Mouse (Mus musculus) liver, adult 2 months (tissue): ENCODE results near the gene Srbd1. TPM values are rescaled to one million over a fixed set of nuclear protein-coding genes. Genes with fewer than 3 reads are reported as not detected.

ENCODE experiments used
- DNase-seq: peaks from one replicate; pipeline ENCODE4 v3.0.0-alpha.2; 2011; ENCODE audit warnings: low read depth, low spot score; ENCODE audit errors: extremely low read depth
- H3K27ac ChIP-seq: fragments of 200-500 bp; replicated peaks from 2 replicates; pipeline ENCODE4 v1.5.1; 2012; ENCODE audit warnings: low read depth, mild to moderate bottlenecking, control low read depth, inconsistent platforms, low read length; ENCODE audit not compliant: insufficient read depth
- H3K27me3 ChIP-seq: fragments of 200-500 bp; 2 replicates; pipeline ENCODE4 v1.6.1; 2012; ENCODE audit warnings: mild to moderate bottlenecking, moderate library complexity, low read length, inconsistent platforms; ENCODE audit not compliant: control insufficient read depth, insufficient read depth
- H3K36me3 ChIP-seq: fragments of 200-500 bp; 2 replicates; pipeline ENCODE4 v1.6.1; 2012; ENCODE audit warnings: low read length, inconsistent platforms; ENCODE audit not compliant: control insufficient read depth, insufficient read depth
- H3K4me1 ChIP-seq: fragments of 200-500 bp; 2 replicates; pipeline ENCODE4 v1.6.1; 2011; ENCODE audit warnings: low read length; ENCODE audit not compliant: control insufficient read depth, insufficient read depth
- H3K4me3 ChIP-seq: fragments of 200-500 bp; 2 replicates; pipeline ENCODE4 v1.5.1; 2011; ENCODE audit warnings: low read depth, mild to moderate bottlenecking, control low read depth, low read length, moderate library complexity; ENCODE audit not compliant: insufficient read depth
- H3K79me2 ChIP-seq: fragments of 200-500 bp; 2 replicates; pipeline ENCODE4 v1.6.1; 2012; ENCODE audit warnings: inconsistent platforms, mild to moderate bottlenecking, low read length, moderate library complexity; ENCODE audit not compliant: control insufficient read depth, insufficient read depth
- H3K9ac ChIP-seq: fragments of 200-500 bp; 2 replicates; pipeline ENCODE4 v1.6.1; 2012; ENCODE audit warnings: low read depth, mild to moderate bottlenecking, control low read depth, inconsistent platforms, low read length
- CTCF ChIP-seq: fragments of 200-500 bp; IDR thresholded peaks from 2 replicates; pipeline ENCODE4 v1.5.1; 2011; ENCODE audit warnings: low read depth, low read length, control low read depth
- POLR2A ChIP-seq: fragments of 200-500 bp; IDR thresholded peaks from 2 replicates; pipeline ENCODE4 v1.6.1; 2011; ENCODE audit warnings: low read length, control low read depth; ENCODE audit not compliant: insufficient read depth; ENCODE audit errors: extremely low read depth
- WGBS: fragments of 180-500 bp; shearing (Covaris S2); methylation state at CpG from one replicate; pipeline ENCODE4 v1.1.7; 2018; 5-methylcytosine and 5-hydroxymethylcytosine counted together
- polyA plus RNA-seq: library from polyadenylated mRNA; depleted of rRNA; stranded (reverse); fragments of >200 nt; gene quantifications from 2 replicates; pipeline ENCODE4 v1.2.3, GENCODE M21; 2012
- total RNA-seq: library from RNA; depleted of rRNA; stranded (reverse); fragments of >200 nt; gene quantifications from 2 replicates; pipeline ENCODE4 v1.2.3, GENCODE M21; 2014

The Srbd1 gene
- total and polyA plus RNA-seq, 2 experiments: 2.1 to 20.9 TPM

GRCm38 (mm10) chr17:86030016-86030415 lies 115.0 kb downstream of the Srbd1 start:
- Histone ChIP-seq H3K4me1 (no peaks in the 10 kb centered on the region), H3K27me3 (no peaks in the 10 kb centered on the region), H3K27ac (no peak overlapping the region), H3K36me3 (no peaks in the 10 kb centered on the region; the same call in 1 of the 2 replicates), H3K4me3 (no peak overlapping the region), H3K79me2 (no peaks in the 10 kb centered on the region), H3K9ac (no peak overlapping the region)
- 91% methylated on average over 4 of the region's 4 CpGs for WGBS
- no peak for TF ChIP-seq CTCF
- no peak for TF ChIP-seq POLR2A
- DNase-seq: no peak

GRCm38 (mm10) chr17:86029175-86029574 lies 115.8 kb downstream of the Srbd1 start:
- H3K27me3 ChIP-seq: no peaks in the 10 kb centered on the region
- no peak overlapping the region for H3K9ac ChIP-seq
- no peaks in the 10 kb centered on the region for H3K79me2 ChIP-seq
- no peak overlapping the region for H3K4me3 ChIP-seq
- H3K27ac ChIP-seq: no peak overlapping the region
- no peaks in the 10 kb centered on the region; the same call in 1 of the 2 replicates for H3K36me3 ChIP-seq
- WGBS: 92% methylated on average over 1 of the region's 1 CpGs
- TF ChIP-seq CTCF (no peak), POLR2A (no peak)
- no peaks in the 10 kb centered on the region for H3K4me1 ChIP-seq
- DNase-seq: no peak

- no peak overlapping the region for H3K9ac ChIP-seq
- no peaks in the 10 kb centered on the region for H3K79me2 ChIP-seq
- no peaks in the 10 kb centered on the region for H3K27me3 ChIP-seq
- H3K4me3 ChIP-seq: no peak overlapping the region
- WGBS: 84% methylated on average over 4 of the region's 4 CpGs
- no peak for DNase-seq
- no peak for TF ChIP-seq POLR2A
- TF ChIP-seq CTCF: no peak
- no peak overlapping the region for H3K27ac ChIP-seq
- H3K4me1 ChIP-seq: no peaks in the 10 kb centered on the region
- H3K36me3 ChIP-seq: no peaks in the 10 kb centered on the region; the same call in 1 of the 2 replicates
Measured at GRCm38 (mm10) chr17:86027577-86028199, 117.3 kb downstream of the Srbd1 start.

- no peak overlapping the region for H3K4me3 ChIP-seq
- no peaks in the 10 kb centered on the region for H3K27me3 ChIP-seq
- 92% methylated on average over 3 of the region's 3 CpGs for WGBS
- DNase-seq: no peak
- H3K9ac ChIP-seq: no peak overlapping the region
- H3K4me1 ChIP-seq: no peaks in the 10 kb centered on the region
- TF ChIP-seq POLR2A: no peak
- no peak for TF ChIP-seq CTCF
- H3K27ac ChIP-seq: no peak overlapping the region
- no peaks in the 10 kb centered on the region for H3K79me2 ChIP-seq
- H3K36me3 ChIP-seq: no peaks in the 10 kb centered on the region
Measured at GRCm38 (mm10) chr17:86024589-86024988, 120.4 kb downstream of the Srbd1 start.

GRCm38 (mm10) chr17:86022366-86022765 lies 122.6 kb downstream of the Srbd1 start:
- H3K9ac ChIP-seq: no peak overlapping the region
- no peak overlapping the region for H3K4me3 ChIP-seq
- no peaks in the 10 kb centered on the region for H3K27me3 ChIP-seq
- H3K79me2 ChIP-seq: no peaks in the 10 kb centered on the region
- 94% methylated on average over 4 of the region's 4 CpGs for WGBS
- H3K4me1 ChIP-seq: no peaks in the 10 kb centered on the region
- TF ChIP-seq CTCF (no peak), POLR2A (no peak)
- DNase-seq: no peak
- H3K36me3 ChIP-seq: no peaks in the 10 kb centered on the region
- H3K27ac ChIP-seq: no peak overlapping the region

GRCm38 (mm10) chr17:86021815-86022214 lies 123.2 kb downstream of the Srbd1 start:
- Histone ChIP-seq H3K9ac (no peak overlapping the region), H3K27ac (no peak overlapping the region), H3K36me3 (no peaks in the 10 kb centered on the region), H3K4me3 (no peak overlapping the region), H3K4me1 (no peaks in the 10 kb centered on the region), H3K27me3 (no peaks in the 10 kb centered on the region), H3K79me2 (no peaks in the 10 kb centered on the region)
- TF ChIP-seq POLR2A: no peak
- TF ChIP-seq CTCF: no peak
- no peak for DNase-seq
- WGBS: 80% methylated on average over 1 of the region's 1 CpGs
